Mouse (Mus musculus): ENCODE data around the gene Pi4k2a. TPM values are rescaled to one million over a fixed set of nuclear protein-coding genes. Genes with fewer than 3 reads are reported as not detected.
A peak's percentile ranks its signal among the peaks of the same experiment; 100 is the strongest.

The Pi4k2a gene
- 18.9 and 23.1 TPM in 2 replicates for polyA plus RNA-seq (2016; fragmentation: Nextera tagmentation; extraction: Ambion mirVana)

DNA sequence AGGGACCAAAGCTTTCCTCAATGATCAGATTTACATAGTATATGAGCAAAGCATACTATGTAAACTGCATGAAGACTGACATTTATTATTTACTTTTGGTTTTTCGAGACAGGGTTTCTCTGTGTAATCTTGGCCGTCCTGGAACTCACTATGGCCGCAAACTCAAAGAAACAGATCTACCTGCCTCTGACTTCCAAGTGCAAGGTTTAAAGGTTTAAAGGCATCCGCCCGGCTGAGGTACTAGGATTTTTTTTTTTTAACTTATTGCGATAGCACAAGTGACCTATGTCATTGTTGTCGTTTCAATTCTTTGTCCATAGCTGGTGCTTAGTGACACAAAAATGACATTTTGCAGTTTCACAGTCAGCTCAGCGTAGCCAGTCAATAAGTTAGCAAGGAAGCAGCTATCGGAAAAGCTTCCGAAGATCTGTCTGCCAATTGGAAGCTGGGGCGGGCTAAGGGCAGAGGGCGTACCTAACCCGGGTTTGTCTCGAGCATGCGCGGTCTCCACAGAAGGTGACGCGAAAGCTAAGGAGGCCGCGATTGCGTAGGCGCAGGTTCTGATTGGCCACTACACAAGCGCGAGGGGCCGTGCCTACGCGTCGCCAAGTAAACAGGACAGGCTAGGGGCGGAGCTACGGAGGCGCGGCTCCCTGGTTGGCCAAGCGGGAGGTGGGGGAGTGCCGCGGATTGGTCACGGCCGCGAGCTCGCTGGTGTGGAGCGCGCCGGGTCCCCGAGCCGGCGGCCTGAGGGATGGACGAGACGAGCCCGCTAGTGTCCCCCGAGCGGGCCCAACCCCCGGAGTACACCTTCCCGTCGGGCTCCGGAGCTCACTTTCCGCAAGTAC lies at the start of gene Pi4k2a:
Gene Pi4k2a, plus strand, starts transcription at position 723 of the 848 bp plus-strand sequence.
- peak within 1 kb of the TSS; percentile 97 for H3K4me3 ChIP-seq
- 1% methylated on average over 55 of the region's 55 CpGs for WGBS
- peaks cover 7% of the 10 kb centered on the region for H3K36me3 ChIP-seq
- H3K4me1 ChIP-seq, result peaks cover 39% of the 10 kb centered on the region
- peak; percentile 100 for DNase-seq (ENCODE audit: low spot score)
- H3K9me3 ChIP-seq, result no peaks in the 10 kb centered on the region
- H3K27ac ChIP-seq, result peak within 1 kb of the TSS; percentile 96
- no peaks in the 10 kb centered on the region for H3K27me3 ChIP-seq (ENCODE audit: insufficient read depth, poor library complexity, severe bottlenecking)

DNA sequence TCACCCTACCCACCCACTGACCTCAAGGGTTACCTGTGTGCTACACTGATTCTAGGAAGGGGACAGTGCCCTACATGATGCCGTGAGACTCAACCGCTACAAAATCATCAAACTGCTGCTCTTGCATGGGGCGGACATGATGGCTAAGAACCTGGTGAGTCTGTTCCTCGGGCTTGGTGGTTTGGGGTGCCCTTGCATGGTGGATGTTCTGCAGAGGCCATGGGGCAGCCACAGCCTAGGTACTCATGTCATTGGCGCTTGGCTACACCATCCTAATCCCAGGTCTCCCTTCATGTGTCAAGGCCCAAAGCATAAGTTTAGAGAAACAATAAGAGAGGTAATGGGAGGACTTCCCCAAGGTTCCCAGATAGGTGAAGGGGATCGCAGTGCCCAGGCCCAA lies 46.3 kb upstream of the Pi4k2a start:
- no peaks in the 10 kb centered on the region for H3K9me3 ChIP-seq
- 93% methylated on average over 6 of the region's 6 CpGs for whole genome bisulfite sequencing
- H3K27ac ChIP-seq, result no peak overlapping the region
- no peak for DNase-seq (ENCODE audit: low spot score)
- H3K4me1 ChIP-seq, result peaks cover 14% of the 10 kb centered on the region; the same call in 1 of the 2 replicates
- no peaks in the 10 kb centered on the region for H3K36me3 ChIP-seq
- H3K27me3 ChIP-seq (ENCODE audit: insufficient read depth, poor library complexity, severe bottlenecking), result peaks cover 36% of the 10 kb centered on the region
- H3K4me3 ChIP-seq, result no peak overlapping the region

DNA sequence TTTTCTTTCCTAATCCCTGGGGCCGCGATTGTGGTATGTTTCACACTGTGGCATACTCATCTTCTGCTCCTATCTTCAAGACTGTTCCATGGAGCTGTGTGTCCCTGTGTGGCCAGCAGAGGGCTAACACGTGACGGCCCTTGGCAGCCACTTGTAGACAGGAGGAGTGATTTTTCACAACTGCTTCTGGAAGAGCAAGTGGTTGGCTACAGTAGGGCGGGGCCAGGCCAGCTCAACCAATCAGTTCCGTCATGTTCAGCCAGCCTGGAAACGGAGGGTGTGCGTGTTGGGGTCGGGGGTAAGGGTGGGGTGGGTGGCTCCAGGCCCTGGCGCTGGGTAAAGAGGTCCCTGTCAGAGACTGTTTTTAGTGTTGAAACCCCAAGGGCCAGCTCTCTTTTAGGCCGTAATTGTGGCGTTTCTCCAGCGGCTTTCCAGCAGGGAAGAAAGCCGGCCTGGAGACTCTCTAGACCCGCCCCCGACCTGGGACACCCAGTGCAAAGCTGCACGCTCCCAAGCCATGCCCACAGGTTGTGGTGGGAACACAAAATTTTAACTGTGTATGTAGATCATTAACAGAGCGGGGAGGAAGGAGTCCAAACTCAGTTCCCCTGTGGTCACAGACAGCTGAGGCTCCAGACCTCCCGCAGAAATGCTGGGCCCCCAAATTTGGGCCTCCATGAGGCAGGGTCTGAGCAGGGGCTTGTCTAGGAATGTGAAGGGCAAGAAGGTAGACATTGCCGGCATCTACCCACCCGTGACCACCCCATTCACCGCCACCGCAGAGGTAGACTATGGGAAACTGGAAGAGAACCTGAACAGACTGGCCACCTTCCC lies 44.8 kb upstream of the Pi4k2a start, which contains the start of gene Hoga1:
Gene Hoga1, plus strand, starts transcription at position 342 of the 834 bp plus-strand sequence.
- peak; percentile 93 for DNase-seq (ENCODE audit: low spot score)
- H3K4me3 ChIP-seq, result peak within 1 kb of the TSS; percentile 56
- H3K27me3 ChIP-seq (ENCODE audit: insufficient read depth, poor library complexity, severe bottlenecking), result peaks cover 23% of the 10 kb centered on the region; the same call in 1 of the 2 replicates
- 23% methylated on average over 23 of the region's 23 CpGs for WGBS
- no peaks in the 10 kb centered on the region for H3K36me3 ChIP-seq
- no peaks in the 10 kb centered on the region for H3K9me3 ChIP-seq
- H3K4me1 ChIP-seq, result peaks cover 14% of the 10 kb centered on the region; the same call in 1 of the 2 replicates
- peak within 1 kb of the TSS; percentile 76 for H3K27ac ChIP-seq

DNA sequence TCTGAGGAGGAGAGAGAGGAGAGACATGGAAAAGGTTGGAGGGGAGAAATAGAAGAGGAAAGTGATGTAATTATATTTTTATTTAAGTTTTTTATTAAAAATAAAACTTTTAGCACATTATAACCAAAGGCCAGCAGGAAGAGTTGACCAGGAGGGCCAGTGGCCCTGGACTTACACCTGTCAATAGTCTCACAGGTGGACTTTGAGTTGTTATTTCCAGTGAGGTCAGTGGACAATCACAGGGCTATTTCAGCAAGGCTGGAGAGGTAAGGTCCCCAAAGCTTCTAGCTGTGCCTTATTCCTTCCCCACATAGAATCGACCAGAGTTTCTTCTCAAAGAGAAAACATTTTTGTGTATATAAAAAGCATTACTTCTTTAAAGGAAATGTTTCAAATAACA lies 40.0 kb upstream of the Pi4k2a start:
- WGBS, result 64% methylated on average over 1 of the region's 1 CpGs
- no peaks in the 10 kb centered on the region for H3K36me3 ChIP-seq
- H3K27me3 ChIP-seq (ENCODE audit: insufficient read depth, poor library complexity, severe bottlenecking), result peaks cover 10% of the 10 kb centered on the region; the same call in 1 of the 2 replicates
- no peaks in the 10 kb centered on the region for H3K9me3 ChIP-seq
- no peak overlapping the region for H3K4me3 ChIP-seq
- H3K27ac ChIP-seq, result no peak overlapping the region
- DNase-seq (ENCODE audit: low spot score), result no peak
- peaks cover 15% of the 10 kb centered on the region; the same call in 1 of the 2 replicates for H3K4me1 ChIP-seq

DNA sequence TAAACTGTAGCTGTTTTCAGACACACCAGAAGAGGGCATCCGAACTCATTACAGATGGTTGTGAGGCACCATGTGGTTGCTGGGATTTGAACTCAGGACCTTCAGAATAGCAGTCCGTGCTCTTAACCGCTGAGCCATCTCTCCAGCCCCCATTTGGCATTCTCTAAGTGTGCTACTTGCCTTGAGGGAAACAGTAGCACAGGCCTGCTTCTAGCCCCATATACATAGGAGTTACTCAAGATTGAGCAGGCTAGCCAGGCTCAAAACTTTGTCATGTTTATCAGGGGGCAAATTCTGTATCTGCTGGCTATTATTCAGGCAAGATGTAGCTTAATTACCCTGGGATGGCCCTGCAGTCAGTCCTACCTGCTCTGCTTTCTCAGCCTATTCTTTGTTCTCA lies 38.9 kb upstream of the Pi4k2a start:
- Histone ChIP-seq H3K27ac (no peak overlapping the region), H3K4me1 (0 out of 2 replicates have a peak, but pooled peaks cover 4% of the 10 kb centered on the region), H3K36me3 (no peaks in the 10 kb centered on the region), H3K9me3 (no peaks in the 10 kb centered on the region), H3K27me3 (ENCODE audit: insufficient read depth, poor library complexity, severe bottlenecking) (peaks cover 10% of the 10 kb centered on the region; the same call in 1 of the 2 replicates), H3K4me3 (no peak overlapping the region)
- 82% methylated on average over 3 of the region's 3 CpGs for WGBS
- DNase-seq (ENCODE audit: low spot score), result no peak

DNA sequence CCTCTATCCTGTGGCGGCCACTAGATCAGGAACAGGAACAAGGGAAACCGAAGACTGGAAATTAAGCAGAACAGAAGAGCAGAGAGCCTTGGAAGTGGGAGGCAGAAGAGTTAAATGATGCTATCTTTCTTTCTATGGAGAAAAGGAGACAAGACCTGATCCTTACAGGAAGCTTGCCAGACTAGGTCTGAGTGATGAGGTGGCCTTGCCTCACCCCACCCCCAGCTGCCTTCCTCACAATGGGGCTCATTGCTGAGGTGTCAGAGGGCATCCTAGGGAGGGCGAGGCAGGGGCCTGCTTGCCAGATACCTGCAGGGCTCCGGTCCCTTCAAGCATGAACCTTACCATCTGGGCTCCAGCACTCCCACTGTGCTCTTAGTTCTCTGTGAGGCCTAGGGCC lies 38.3 kb upstream of the Pi4k2a start, which contains the start of gene 4933411K16Rik:
Gene 4933411K16Rik, plus strand, starts transcription at position 301 of the 400 bp plus-strand sequence.
- Histone ChIP-seq H3K4me1 (0 out of 2 replicates have a peak, but pooled peaks cover 3% of the 10 kb centered on the region), H3K27ac (no peak within 1 kb of the TSS), H3K27me3 (ENCODE audit: insufficient read depth, poor library complexity, severe bottlenecking) (peaks cover 4% of the 10 kb centered on the region; the same call in 1 of the 2 replicates), H3K9me3 (no peaks in the 10 kb centered on the region), H3K4me3 (no peak within 1 kb of the TSS), H3K36me3 (no peaks in the 10 kb centered on the region)
- no peak for DNase-seq (ENCODE audit: low spot score)
- WGBS, result 63% methylated on average over 4 of the region's 4 CpGs

DNA sequence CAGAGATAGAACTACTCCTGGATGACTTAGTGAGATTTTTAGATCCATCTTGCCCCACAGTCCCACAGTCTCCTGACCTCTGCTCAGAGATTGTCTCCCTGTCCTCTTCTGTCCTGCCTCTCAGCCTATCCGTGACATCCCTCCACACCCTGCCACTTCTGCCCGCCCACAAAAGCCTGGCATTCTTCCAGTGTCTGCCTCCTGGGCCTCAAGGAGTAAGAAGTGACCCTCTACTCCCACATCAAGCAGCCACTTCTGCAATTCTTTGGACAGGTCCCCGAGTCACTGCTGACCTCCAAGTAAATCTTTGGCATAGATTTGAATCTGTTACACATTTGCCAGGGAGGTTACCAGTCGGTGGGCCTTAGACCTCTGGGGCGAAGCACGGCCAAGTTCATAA lies 36.0 kb upstream of the Pi4k2a start:
- Histone ChIP-seq H3K4me1 (0 out of 2 replicates have a peak, but pooled peaks cover 3% of the 10 kb centered on the region), H3K27me3 (ENCODE audit: insufficient read depth, poor library complexity, severe bottlenecking) (no peaks in the 10 kb centered on the region; the same call in 1 of the 2 replicates), H3K27ac (no peak overlapping the region), H3K4me3 (no peak overlapping the region), H3K36me3 (no peaks in the 10 kb centered on the region), H3K9me3 (no peaks in the 10 kb centered on the region)
- 74% methylated on average over 6 of the region's 6 CpGs for WGBS
- no peak for DNase-seq (ENCODE audit: low spot score)

DNA sequence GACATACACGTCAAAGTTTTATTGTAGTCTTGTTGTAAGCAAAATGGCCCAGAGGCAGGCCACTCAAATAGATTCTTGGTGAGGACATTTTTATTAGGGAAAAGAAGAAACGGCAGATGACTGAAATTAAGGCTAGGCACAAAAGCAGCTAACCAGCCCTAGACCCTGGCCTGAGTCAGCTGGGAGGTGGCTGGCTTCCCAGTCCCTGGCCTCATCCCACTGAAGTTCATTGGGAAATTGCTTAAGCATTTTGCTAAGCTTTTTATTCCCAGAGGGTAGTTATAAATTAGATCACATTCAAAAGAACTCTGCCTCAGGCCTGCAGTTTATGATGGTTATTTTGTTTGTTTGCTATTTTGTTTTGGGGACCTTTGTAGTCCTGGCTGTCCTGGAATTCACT lies 34.4 kb upstream of the Pi4k2a start:
- 0 out of 2 replicates have a peak, but pooled peaks cover 3% of the 10 kb centered on the region for H3K4me1 ChIP-seq
- H3K27ac ChIP-seq, result no peak overlapping the region
- H3K27me3 ChIP-seq (ENCODE audit: insufficient read depth, poor library complexity, severe bottlenecking), result peaks cover 7% of the 10 kb centered on the region; the same call in 1 of the 2 replicates
- H3K4me3 ChIP-seq, result no peak overlapping the region
- no peak for DNase-seq (ENCODE audit: low spot score)
- 75% methylated on average over 2 of the region's 2 CpGs for WGBS
- no peaks in the 10 kb centered on the region for H3K36me3 ChIP-seq
- H3K9me3 ChIP-seq, result no peaks in the 10 kb centered on the region

DNA sequence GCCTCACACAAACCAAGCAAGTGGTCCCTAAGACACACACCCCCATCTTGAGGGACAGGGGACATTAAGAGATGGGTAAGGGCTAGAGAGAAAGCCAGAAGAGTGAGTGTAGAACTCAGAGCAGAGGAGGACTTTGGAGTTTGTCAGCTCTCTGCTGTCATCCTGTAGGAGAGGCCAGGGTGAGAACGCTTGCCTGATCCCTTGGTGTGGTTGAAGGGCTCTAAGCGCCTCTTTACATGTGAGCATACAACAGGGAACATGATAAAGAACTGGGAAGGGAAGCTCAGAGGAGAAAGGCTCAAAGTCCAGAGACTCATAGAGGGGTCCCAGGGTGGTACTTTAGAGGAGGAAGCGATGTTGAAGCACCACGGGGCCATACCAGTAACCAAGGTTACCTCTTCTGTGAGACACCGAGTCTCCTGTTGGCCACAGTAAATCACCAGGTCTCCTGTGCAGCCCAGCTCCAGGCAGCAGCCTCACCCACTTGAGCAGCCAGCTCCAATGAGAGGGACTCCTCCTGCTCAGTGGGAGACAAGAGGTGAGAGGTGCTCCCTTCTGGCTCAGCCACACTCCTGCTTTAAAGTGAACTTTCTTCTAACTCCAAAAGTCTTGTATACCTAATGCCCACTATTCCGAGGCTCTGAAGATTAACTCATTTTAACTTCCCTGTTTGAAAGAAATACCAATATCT lies 33.4 kb upstream of the Pi4k2a start:
- Histone ChIP-seq H3K4me1 (0 out of 2 replicates have a peak, but pooled peaks cover 3% of the 10 kb centered on the region), H3K9me3 (no peaks in the 10 kb centered on the region), H3K27me3 (ENCODE audit: insufficient read depth, poor library complexity, severe bottlenecking) (peaks cover 10% of the 10 kb centered on the region; the same call in 1 of the 2 replicates), H3K36me3 (no peaks in the 10 kb centered on the region), H3K4me3 (no peak overlapping the region), H3K27ac (no peak overlapping the region)
- WGBS, result 74% methylated on average over 6 of the region's 6 CpGs
- DNase-seq (ENCODE audit: low spot score), result no peak

DNA sequence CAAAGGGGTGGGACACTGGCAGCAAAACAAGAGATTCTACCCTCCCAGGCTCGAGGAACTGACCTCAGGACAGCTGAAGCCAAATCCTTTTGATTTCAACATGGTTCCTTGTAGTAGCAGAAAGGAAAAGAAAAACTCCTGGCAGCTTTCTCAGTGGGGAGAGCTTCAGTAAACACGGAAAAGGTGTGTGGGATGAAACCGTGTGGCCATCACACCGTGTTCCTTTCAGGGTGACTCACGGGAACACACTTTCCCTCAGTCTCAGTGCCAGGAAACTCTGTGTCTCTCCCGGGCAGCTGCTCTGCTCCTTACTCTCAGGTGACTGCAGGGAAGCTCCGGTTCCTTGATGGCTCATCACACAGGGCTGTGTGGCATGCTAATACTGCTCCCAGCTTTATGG lies 31.8 kb upstream of the Pi4k2a start:
- Histone ChIP-seq H3K36me3 (no peaks in the 10 kb centered on the region), H3K27me3 (ENCODE audit: insufficient read depth, poor library complexity, severe bottlenecking) (peaks cover 10% of the 10 kb centered on the region; the same call in 1 of the 2 replicates), H3K9me3 (no peaks in the 10 kb centered on the region), H3K4me3 (no peak overlapping the region), H3K4me1 (0 out of 2 replicates have a peak, but pooled peaks cover 3% of the 10 kb centered on the region), H3K27ac (no peak overlapping the region)
- no peak for DNase-seq (ENCODE audit: low spot score)
- 65% methylated on average over 7 of the region's 7 CpGs for WGBS

DNA sequence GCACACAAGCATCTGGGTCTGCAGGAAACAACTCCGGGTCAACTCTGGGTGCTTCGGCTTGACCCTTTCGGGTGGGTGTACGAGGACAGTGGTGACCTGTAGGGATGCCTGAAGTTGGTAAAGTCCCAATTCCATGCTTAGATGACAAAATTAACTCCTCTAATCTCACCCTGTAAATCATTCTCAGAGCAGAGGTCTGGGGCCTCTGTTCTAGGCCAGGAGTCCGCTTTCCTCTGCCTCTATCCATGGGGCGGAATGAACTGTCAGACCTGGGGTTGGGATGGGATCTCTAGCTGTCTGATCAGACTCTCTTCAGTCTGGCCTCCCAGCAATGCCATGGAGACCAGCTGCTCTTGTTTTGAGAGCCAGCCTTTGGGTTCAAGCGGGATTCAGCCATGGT lies 28.8 kb upstream of the Pi4k2a start:
- Histone ChIP-seq H3K27me3 (ENCODE audit: insufficient read depth, poor library complexity, severe bottlenecking) (peaks cover 10% of the 10 kb centered on the region; the same call in 1 of the 2 replicates), H3K4me3 (no peak overlapping the region), H3K9me3 (no peaks in the 10 kb centered on the region), H3K36me3 (no peaks in the 10 kb centered on the region), H3K4me1 (no peaks in the 10 kb centered on the region), H3K27ac (no peak overlapping the region)
- peak; percentile 17 for DNase-seq (ENCODE audit: low spot score)
- 87% methylated on average over 7 of the region's 7 CpGs for WGBS
